Mouse (Mus musculus) erythroblast, adult 5-6 weeks (primary cell): ENCODE data around the gene Olfr522. TPM values are rescaled to one million over a fixed set of nuclear protein-coding genes. Genes with fewer than 3 reads are reported as not detected.

Source experiments
- ATAC-seq: replicated peaks from 2 replicates; pipeline ENCODE4 v1.8.0; 2016; ENCODE audit warnings: moderate number of reproducible peaks, mild to moderate bottlenecking, moderate TSS enrichment, inconsistent platforms; ENCODE audit not compliant: poor library complexity, low FRiP score, severe bottlenecking
- total RNA-seq, 2 experiments: library from RNA; stranded (forward) in 1 of 2; stranded (reverse) in 1 of 2; fragments of 150-400 nt in 1 of 2; fragments of 200-764, 138-1000 nt in 1 of 2; gene quantifications; 2 replicates each; pipeline versions ENCODE4 v1.2.3 to v1.2.4; 2015 to 2017; ENCODE audit warnings: low replicate concordance in 2 of 2

Olfr522 gene
- total RNA-seq, 2 experiments from 2014 or later = not detected

DNA sequence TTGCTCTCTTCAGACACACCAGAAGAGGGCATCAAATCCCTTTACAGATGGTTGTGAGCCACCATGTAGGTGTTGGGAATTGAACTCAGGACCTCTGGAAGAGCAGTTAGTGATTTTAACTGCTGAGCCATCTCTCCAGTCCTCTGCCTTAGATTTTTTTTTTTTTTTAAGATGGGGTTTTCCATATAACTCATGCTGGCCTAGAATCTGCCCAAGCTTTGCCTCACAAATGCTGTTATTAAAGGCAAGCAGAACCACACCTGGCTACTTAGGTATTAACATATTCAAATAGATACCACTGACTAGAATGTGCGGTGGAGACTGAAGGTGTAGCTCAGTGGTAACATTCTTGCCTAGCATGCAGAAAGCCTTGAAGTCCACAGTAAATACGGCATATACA is 44.1 kb downstream of the Olfr522 start:
- no peak for ATAC-seq

DNA sequence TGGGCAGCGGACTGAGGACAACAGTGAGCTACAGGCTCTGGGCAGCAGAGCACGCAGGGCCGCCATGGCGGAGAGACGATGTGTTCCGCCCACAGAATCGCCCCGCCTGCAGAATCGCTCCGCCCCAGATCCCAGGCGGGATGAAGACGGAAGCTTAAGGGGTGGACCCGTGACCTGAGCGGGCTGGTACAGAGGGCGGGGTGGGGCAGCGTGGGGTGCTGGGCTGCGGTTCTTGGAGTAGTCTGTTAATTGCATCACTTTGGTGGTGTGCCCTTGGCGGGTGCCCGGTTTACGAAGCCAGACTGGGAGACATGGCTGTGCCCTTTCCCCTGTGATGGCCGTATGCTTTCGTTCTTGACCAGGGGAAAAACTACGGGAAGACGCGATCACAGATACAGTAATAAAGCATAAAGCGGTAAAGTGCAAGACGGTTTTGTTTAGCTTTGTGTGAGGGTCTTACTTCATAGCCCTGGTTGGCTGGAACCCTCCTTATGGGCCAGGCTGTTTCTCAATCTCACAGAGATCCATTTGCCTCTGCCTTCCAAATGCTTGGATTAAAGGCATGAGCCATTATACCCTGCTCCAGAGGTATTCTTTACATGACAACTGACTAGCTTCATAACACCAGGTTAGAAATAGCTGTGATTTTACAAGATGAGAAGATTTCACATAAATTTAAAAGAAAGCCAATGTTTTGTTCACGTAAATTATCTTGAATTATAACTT is 48.1 kb downstream of the Olfr522 start, which contains the start of gene Echs1:
Echs1 (minus strand) TSS at position 148 of the 726 bp plus-strand sequence.
- peak; percentile 99 for ATAC-seq

- peak; percentile 75 for ATAC-seq
Measured at GRCm38 (mm10) chr7:140115583-140116328, 48.8 kb downstream of the Olfr522 start, which contains the start of gene Paox. Gene Paox (plus strand): TSS chr7:140115799.

DNA sequence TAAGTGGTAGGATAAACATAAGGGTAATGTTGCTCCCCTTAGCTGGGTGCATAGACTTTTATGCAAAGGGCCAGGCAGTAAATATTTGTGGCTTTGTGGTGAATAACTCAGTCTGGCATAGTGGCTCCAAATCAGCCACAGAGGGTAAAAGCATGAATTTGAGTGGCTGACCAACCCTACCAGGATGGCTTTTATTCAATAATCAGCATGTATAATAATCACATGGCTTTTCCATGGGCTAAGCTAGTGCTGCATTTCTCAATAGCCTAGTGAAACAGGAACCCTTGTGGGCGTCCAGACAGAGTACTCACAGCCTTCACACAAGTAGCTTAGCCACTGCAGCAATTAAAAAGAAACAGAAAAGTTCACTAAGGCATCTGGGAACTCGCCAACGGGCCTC is 52.6 kb downstream of the Olfr522 start:
- no peak for ATAC-seq

Other genes starting within 250 kb of the Olfr522 start
- not detected in 2 replicates for gene Utf1, start 221.0 kb downstream of the Olfr522 start, total RNA-seq (2015; ENCODE audit: low replicate concordance)
- not detected in 2 replicates for gene Utf1, start 221.0 kb downstream of the Olfr522 start, total RNA-seq (2017; ENCODE audit: low replicate concordance)
- gene 6430531B16Rik, start 186.0 kb downstream of the Olfr522 start, total RNA-seq (2015; ENCODE audit: low replicate concordance) = not detected in 2 replicates
- 2.0 TPM in 1 of 2 replicates, not detected in the other for gene 6430531B16Rik, start 186.0 kb downstream of the Olfr522 start, total RNA-seq (2017; ENCODE audit: low replicate concordance)
- 6.9 and 8.3 TPM in 2 replicates for gene Adam8, start 172.2 kb downstream of the Olfr522 start, total RNA-seq (2015; ENCODE audit: low replicate concordance)
- 7.3 and 7.8 TPM in 2 replicates for gene Adam8, start 172.2 kb downstream of the Olfr522 start, total RNA-seq (2017; ENCODE audit: low replicate concordance)
- gene Zfp511, start 128.4 kb downstream of the Olfr522 start, total RNA-seq (2015; ENCODE audit: low replicate concordance) = 11.5 and 12.5 TPM in 2 replicates
- gene Zfp511, start 128.4 kb downstream of the Olfr522 start, total RNA-seq (2017; ENCODE audit: low replicate concordance) = 5.8 and 6.6 TPM in 2 replicates
- 9.4 and 14.6 TPM in 2 replicates for gene Tubgcp2, start 128.1 kb downstream of the Olfr522 start, total RNA-seq (2015; ENCODE audit: low replicate concordance)
- gene Tubgcp2, start 128.1 kb downstream of the Olfr522 start, total RNA-seq (2017; ENCODE audit: low replicate concordance) = 8.3 and 9.6 TPM in 2 replicates
- not detected in 2 replicates for gene Msx3, start 115.7 kb downstream of the Olfr522 start, total RNA-seq (2015; ENCODE audit: low replicate concordance)
- not detected in 2 replicates for gene Msx3, start 115.7 kb downstream of the Olfr522 start, total RNA-seq (2017; ENCODE audit: low replicate concordance)
- gene Caly, start 82.2 kb downstream of the Olfr522 start, total RNA-seq (2015; ENCODE audit: low replicate concordance) = not detected in 2 replicates
- gene Caly, start 82.2 kb downstream of the Olfr522 start, total RNA-seq (2017; ENCODE audit: low replicate concordance) = not detected in 2 replicates
- not detected in 2 replicates for gene Prap1, start 71.4 kb downstream of the Olfr522 start, total RNA-seq (2015; ENCODE audit: low replicate concordance)
- gene Prap1, start 71.4 kb downstream of the Olfr522 start, total RNA-seq (2017; ENCODE audit: low replicate concordance) = not detected in 2 replicates
- gene Fuom, start 62.3 kb downstream of the Olfr522 start, total RNA-seq (2015; ENCODE audit: low replicate concordance) = 6.1 TPM in 1 of 2 replicates, not detected in the other
- 2.1 TPM in 1 of 2 replicates, not detected in the other for gene Fuom, start 62.3 kb downstream of the Olfr522 start, total RNA-seq (2017; ENCODE audit: low replicate concordance)
- 0.84 and 3.3 TPM in 2 replicates for gene Paox, start 49.0 kb downstream of the Olfr522 start, total RNA-seq (2015; ENCODE audit: low replicate concordance)
- 1.2 and 7.9 TPM in 2 replicates for gene Paox, start 49.0 kb downstream of the Olfr522 start, total RNA-seq (2017; ENCODE audit: low replicate concordance)
- 12.5 and 23.4 TPM in 2 replicates for gene Echs1, start 48.3 kb downstream of the Olfr522 start, total RNA-seq (2015; ENCODE audit: low replicate concordance)
- 9.2 and 25.3 TPM in 2 replicates for gene Echs1, start 48.3 kb downstream of the Olfr522 start, total RNA-seq (2017; ENCODE audit: low replicate concordance)
- 2.1 and 2.5 TPM in 2 replicates for gene Mtg1, start 27.2 kb downstream of the Olfr522 start, total RNA-seq (2015; ENCODE audit: low replicate concordance)
- 1.6 TPM in 1 of 2 replicates, not detected in the other for gene Mtg1, start 27.2 kb downstream of the Olfr522 start, total RNA-seq (2017; ENCODE audit: low replicate concordance)
- gene Sprn, start 9.9 kb downstream of the Olfr522 start, total RNA-seq (2015; ENCODE audit: low replicate concordance) = not detected in 2 replicates
- gene Sprn, start 9.9 kb downstream of the Olfr522 start, total RNA-seq (2017; ENCODE audit: low replicate concordance) = not detected in 2 replicates
- gene Olfr523, start 8.5 kb upstream of the Olfr522 start, total RNA-seq (2015; ENCODE audit: low replicate concordance) = not detected in 2 replicates
- not detected in 2 replicates for gene Olfr523, start 8.5 kb upstream of the Olfr522 start, total RNA-seq (2017; ENCODE audit: low replicate concordance)
- gene Olfr524, start 41.2 kb upstream of the Olfr522 start, total RNA-seq (2015; ENCODE audit: low replicate concordance) = 0.19 TPM in 1 of 2 replicates, not detected in the other
- gene Olfr524, start 41.2 kb upstream of the Olfr522 start, total RNA-seq (2017; ENCODE audit: low replicate concordance) = not detected in 2 replicates
- not detected in 2 replicates for gene Cd163l1, start 53.5 kb upstream of the Olfr522 start, total RNA-seq (2015; ENCODE audit: low replicate concordance)
- not detected in 2 replicates for gene Cd163l1, start 53.5 kb upstream of the Olfr522 start, total RNA-seq (2017; ENCODE audit: low replicate concordance)
- gene 5830411N06Rik, start 82.5 kb upstream of the Olfr522 start, total RNA-seq (2015; ENCODE audit: low replicate concordance) = not detected in 2 replicates
- gene 5830411N06Rik, start 82.5 kb upstream of the Olfr522 start, total RNA-seq (2017; ENCODE audit: low replicate concordance) = 0.42 TPM in 1 of 2 replicates, not detected in the other
- not detected in 2 replicates for gene Olfr525, start 156.1 kb upstream of the Olfr522 start, total RNA-seq (2015; ENCODE audit: low replicate concordance)
- under 0.01 TPM in 1 of 2 replicates, not detected in the other for gene Olfr525, start 156.1 kb upstream of the Olfr522 start, total RNA-seq (2017; ENCODE audit: low replicate concordance)
- not detected in 2 replicates for gene Olfr527, start 169.3 kb upstream of the Olfr522 start, total RNA-seq (2015; ENCODE audit: low replicate concordance)
- gene Olfr527, start 169.3 kb upstream of the Olfr522 start, total RNA-seq (2017; ENCODE audit: low replicate concordance) = not detected in 2 replicates
- gene Olfr60, start 196.9 kb upstream of the Olfr522 start, total RNA-seq (2015; ENCODE audit: low replicate concordance) = not detected in 2 replicates
- not detected in 2 replicates for gene Olfr60, start 196.9 kb upstream of the Olfr522 start, total RNA-seq (2017; ENCODE audit: low replicate concordance)
- not detected in 2 replicates for gene Olfr530, start 211.6 kb upstream of the Olfr522 start, total RNA-seq (2015; ENCODE audit: low replicate concordance)
- gene Olfr530, start 211.6 kb upstream of the Olfr522 start, total RNA-seq (2017; ENCODE audit: low replicate concordance) = not detected in 2 replicates
- gene Olfr531, start 238.2 kb upstream of the Olfr522 start, total RNA-seq (2015; ENCODE audit: low replicate concordance) = not detected in 2 replicates
- gene Olfr531, start 238.2 kb upstream of the Olfr522 start, total RNA-seq (2017; ENCODE audit: low replicate concordance) = not detected in 2 replicates